Mouse (Mus musculus): ENCODE data around the gene Setd1b.

DNA sequence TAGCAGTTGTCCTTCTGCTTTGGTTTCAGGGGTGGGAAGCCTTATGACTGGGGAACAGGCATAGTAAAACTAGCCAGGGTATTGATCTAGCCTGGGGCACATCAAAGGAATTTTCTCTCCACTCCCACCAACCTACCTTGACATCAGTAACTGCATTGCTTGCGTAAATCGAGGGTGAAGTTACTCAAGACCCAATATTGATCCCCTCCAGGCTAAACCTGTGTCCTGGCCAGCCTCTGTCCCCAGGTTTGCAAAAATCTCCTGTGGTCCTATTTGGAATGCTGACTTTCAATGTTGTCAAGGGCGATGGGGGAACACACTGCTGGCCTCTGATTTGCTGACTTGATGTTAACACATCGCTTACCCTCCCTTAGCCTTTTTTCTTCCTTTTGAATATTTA is 54.8 kb downstream of the Setd1b start:
- no peak for TF ChIP-seq CTCF (IDR thresholded peaks at IDR 0.05; ENCODE audit: low read depth, low read length)
- no peak for TF ChIP-seq GATA1 (IDR thresholded peaks at IDR 0.05; ENCODE audit: borderline replicate concordance, low read length)
- TF ChIP-seq GATA2 (IDR thresholded peaks at IDR 0.05; ENCODE audit: borderline replicate concordance, low read depth, low read length) = no peak
- no peak for TF ChIP-seq TAL1 (conservative IDR thresholded peaks at IDR 0.05; ENCODE audit: low read depth, low read length)
